Mouse (Mus musculus) adrenal gland, postnatal 4 days (tissue): ENCODE results near the gene Slc29a1. TPM values are rescaled to one million over a fixed set of nuclear protein-coding genes. Genes with fewer than 3 reads are reported as not detected.

Experiments used
- DNase-seq, 2 experiments: peaks; one replicate each; pipeline ENCODE4 v3.0.0; 2021 to 2022; ENCODE audit warnings: low spot score in 2 of 2, mixed read lengths in 2 of 2
- total RNA-seq, 2 experiments: library from RNA; stranded (reverse); gene quantifications; 2 replicates each; pipeline ENCODE4 v1.2.3; 2021

Slc29a1 gene
- total RNA-seq, 2 experiments from 2014 or later: 138 to 145 TPM

DNA sequence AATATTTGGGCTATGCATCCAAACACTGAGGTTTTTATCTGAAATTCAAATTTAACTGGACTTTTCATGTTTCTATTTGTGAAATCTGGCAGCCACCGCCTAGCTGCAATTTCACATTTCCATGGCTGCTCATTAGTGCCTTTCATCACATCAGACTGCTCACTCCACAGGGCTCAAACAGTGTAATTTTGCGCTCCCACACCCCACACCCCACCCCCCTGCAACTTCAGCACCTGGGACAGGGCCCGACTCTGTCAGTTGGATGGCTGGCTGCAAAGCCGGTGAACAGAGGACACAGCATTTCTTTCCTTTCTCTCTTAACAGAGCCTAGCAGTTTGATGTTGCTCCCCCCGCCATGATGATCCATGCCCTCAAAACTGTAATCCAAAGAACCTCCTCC is 63.1 kb downstream of the Slc29a1 start:
- DNase-seq: no peak

Other genes with a start within 250 kb of the Slc29a1 start
- 10 to 100 TPM; 49.1 to 52.0 TPM for gene Cdc5l, start 165.9 kb downstream of the Slc29a1 start, total RNA-seq
- under 1 TPM in 1 of 2 experiments, not detected in 1; 0.48 TPM for gene Spats1, start 124.2 kb downstream of the Slc29a1 start, total RNA-seq
- 10 to 100 TPM; 18.4 to 19.0 TPM for gene Aars2, start 92.8 kb downstream of the Slc29a1 start, total RNA-seq
- not detected for gene Tcte1, start 76.2 kb downstream of the Slc29a1 start, total RNA-seq
- gene Tmem151b, start 49.9 kb downstream of the Slc29a1 start, total RNA-seq: 1 to 10 TPM; 1.7 to 3.7 TPM
- gene Nfkbie, start 43.9 kb downstream of the Slc29a1 start, total RNA-seq: 1 to 10 TPM; 3.0 to 4.5 TPM
- gene Slc35b2, start 35.7 kb downstream of the Slc29a1 start, total RNA-seq: 10 to 100 TPM; 69.2 to 71.8 TPM
- gene Hsp90ab1, start 26.3 kb downstream of the Slc29a1 start, total RNA-seq: 1,000 to 10,000 TPM; 1,575 to 1,663 TPM
- 1 to 10 TPM; 1.6 to 4.0 TPM for gene Mymx, start 2.5 kb upstream of the Slc29a1 start, total RNA-seq
- 1 to 10 TPM in 1 of 2 experiments, not detected in 1; 2.2 TPM for gene Capn11, start 59.7 kb upstream of the Slc29a1 start, total RNA-seq
- gene Mrpl14, start 86.7 kb upstream of the Slc29a1 start, total RNA-seq: 100 to 1,000 TPM in 1 of 2 experiments, 10 to 100 TPM in 1; 95.6 to 103 TPM
- 10 to 100 TPM; 49.5 to 57.6 TPM for gene Tmem63b, start 87.3 kb upstream of the Slc29a1 start, total RNA-seq
- not detected for gene 1600014C23Rik, start 134.2 kb upstream of the Slc29a1 start, total RNA-seq